Mouse (Mus musculus): ENCODE results near the gene Gm5108. TPM values are rescaled to one million over a fixed set of nuclear protein-coding genes. Genes with fewer than 3 reads are reported as not detected.
A peak's percentile ranks its signal among the peaks of the same experiment; 100 is the strongest.

Gm5108 gene
- not detected for total RNA-seq (2021)
- long read RNA-seq, experiment 1, result 0 reads
- long read RNA-seq, experiment 2, result 0 reads

- DNase-seq (ENCODE audit: low spot score in 2 of 2), result no peak
- H3K27ac ChIP-seq, result no peak within 1 kb of the TSS
- TF ChIP-seq CTCF (conservative IDR thresholded peaks at IDR 0.05), result no peak
Measured at GRCm38 (mm10) chr5:67941369-67941768, at the start of gene Gm5108. Gene Gm5108, plus strand, starts transcription at chr5:67941669.

GRCm38 (mm10) chr5:67898921-67899320 lies 42.5 kb upstream of the Gm5108 start:
- Histone ChIP-seq H3K27ac (no peak overlapping the region), H3K4me3 (no peak overlapping the region)
- no peak for DNase-seq (ENCODE audit: low spot score in 2 of 2)
- TF ChIP-seq CTCF (conservative IDR thresholded peaks at IDR 0.05), result no peak

More at GRCm38 (mm10) chr5:67941369-67941768, at the start of gene Gm5108:
- H3K4me3 ChIP-seq, result no peak within 1 kb of the TSS

GRCm38 (mm10) chr5:67904555-67904954 lies 36.9 kb upstream of the Gm5108 start:
- no peak overlapping the region for H3K4me3 ChIP-seq
- no peak overlapping the region for H3K27ac ChIP-seq
- no peak for DNase-seq (ENCODE audit: low spot score in 2 of 2)
- no peak for TF ChIP-seq CTCF (conservative IDR thresholded peaks at IDR 0.05)

DNA sequence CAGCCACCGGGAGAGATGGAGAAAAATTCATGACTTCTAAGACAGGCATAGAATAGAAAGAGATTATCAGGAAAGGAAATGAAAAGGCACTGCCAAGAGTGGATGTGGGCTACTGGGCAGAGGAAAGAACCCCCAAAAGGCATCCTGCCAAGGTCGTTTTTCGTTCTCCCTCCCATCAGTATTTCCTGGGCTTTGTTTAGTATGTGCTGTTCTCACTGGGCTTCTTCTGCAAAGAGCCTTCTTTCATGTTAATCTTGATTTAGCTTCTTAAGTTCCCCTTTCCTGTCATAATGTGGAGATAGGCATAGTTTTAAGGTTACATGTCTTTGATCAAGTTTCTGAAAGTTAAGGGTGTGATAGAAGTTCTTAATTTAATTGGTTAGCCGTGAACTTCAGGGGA lies 10.9 kb upstream of the Gm5108 start:
- Histone ChIP-seq H3K4me3 (no peak overlapping the region), H3K27ac (no peak overlapping the region)
- no peak for DNase-seq (ENCODE audit: low spot score in 2 of 2)
- TF ChIP-seq CTCF (conservative IDR thresholded peaks at IDR 0.05), result no peak

DNA sequence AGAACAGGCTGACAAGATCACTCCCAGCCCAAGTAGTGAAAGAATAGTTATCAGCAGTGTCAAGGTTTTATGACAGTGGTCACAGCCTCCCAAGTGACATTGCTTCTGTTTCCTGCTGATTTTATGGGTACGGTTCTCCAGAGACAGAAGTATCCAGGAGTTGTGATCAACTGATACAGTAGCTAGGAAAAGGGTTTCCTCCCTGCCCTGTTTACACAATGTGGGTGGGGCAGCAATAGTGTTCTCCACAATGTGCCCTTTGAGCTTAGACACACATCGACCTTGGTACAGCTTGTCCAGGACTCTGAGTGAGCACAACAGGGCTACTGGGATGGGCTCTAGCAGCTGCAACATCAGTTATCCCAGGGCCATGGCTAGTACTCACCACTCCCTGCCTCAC lies 9.8 kb upstream of the Gm5108 start:
- H3K27ac ChIP-seq, result no peak overlapping the region
- no peak overlapping the region for H3K4me3 ChIP-seq
- no peak for DNase-seq (ENCODE audit: low spot score in 2 of 2)
- TF ChIP-seq CTCF (conservative IDR thresholded peaks at IDR 0.05), result no peak

GRCm38 (mm10) chr5:67943199-67943598 lies 1.7 kb downstream of the Gm5108 start:
- no peak for TF ChIP-seq CTCF (conservative IDR thresholded peaks at IDR 0.05)

GRCm38 (mm10) chr5:67944074-67944785 lies 2.8 kb downstream of the Gm5108 start:
- no peak for TF ChIP-seq CTCF (conservative IDR thresholded peaks at IDR 0.05)
- DNase-seq (ENCODE audit: low spot score in 2 of 2), result no peak
- H3K27ac ChIP-seq, result no peak overlapping the region
- no peak overlapping the region for H3K4me3 ChIP-seq

More at GRCm38 (mm10) chr5:67943199-67943598, 1.7 kb downstream of the Gm5108 start:
- no peak for DNase-seq (ENCODE audit: low spot score in 2 of 2)
- Histone ChIP-seq H3K4me3 (no peak overlapping the region), H3K27ac (no peak overlapping the region)

- TF ChIP-seq CTCF (conservative IDR thresholded peaks at IDR 0.05), result no peak
- Histone ChIP-seq H3K4me3 (no peak within 1 kb of the TSS), H3K27ac (no peak within 1 kb of the TSS)
- DNase-seq (ENCODE audit: low spot score in 2 of 2), result no peak
Measured at GRCm38 (mm10) chr5:67946321-67946720, 4.9 kb downstream of the Gm5108 start, which contains the start of gene Gm21905. Gene Gm21905, minus strand, starts transcription at chr5:67946421.

DNA sequence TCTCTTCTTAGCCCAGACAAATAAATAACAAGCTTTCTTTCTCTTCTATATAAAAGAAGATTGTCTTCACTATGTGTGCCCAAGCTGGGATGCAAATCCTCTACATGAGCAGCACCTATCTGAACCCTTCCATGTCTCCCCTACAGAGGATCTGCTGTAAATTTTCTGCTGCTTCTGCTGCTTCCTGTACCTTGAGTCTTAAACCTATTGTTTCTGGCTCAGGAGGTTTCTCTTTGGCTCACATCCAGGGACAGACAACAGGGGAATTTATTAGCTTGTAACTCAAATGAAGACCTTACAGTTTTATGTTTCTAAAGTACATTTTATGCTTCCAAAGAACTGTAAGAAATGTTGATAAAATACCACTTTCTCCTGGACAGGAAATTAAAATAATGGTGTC lies 5.5 kb downstream of the Gm5108 start:
- DNase-seq (ENCODE audit: low spot score in 2 of 2), result no peak
- no peak overlapping the region for H3K27ac ChIP-seq
- H3K4me3 ChIP-seq, result no peak overlapping the region
- no peak for TF ChIP-seq CTCF (conservative IDR thresholded peaks at IDR 0.05)

DNA sequence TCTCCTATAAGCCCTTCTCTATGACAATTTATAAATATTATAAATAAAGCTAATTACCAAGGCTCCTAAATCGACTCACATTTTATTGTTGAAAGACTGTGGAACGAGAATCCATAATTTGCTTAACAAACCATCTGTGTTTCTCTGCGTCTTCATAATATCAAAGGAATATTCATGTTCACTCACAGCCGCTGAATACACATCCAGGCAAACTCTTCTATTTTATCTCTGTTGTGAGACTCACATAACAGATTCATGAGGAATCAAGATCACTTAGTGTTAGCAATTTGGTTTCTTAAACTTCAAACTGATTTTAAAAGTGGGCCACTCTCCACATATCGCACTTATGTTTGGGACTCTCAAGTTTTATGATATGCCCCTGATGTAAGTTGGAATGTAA lies 6.6 kb downstream of the Gm5108 start:
- peak in 1 of 2 experiments; percentile 5 for DNase-seq (ENCODE audit: low spot score in 2 of 2)
- H3K27ac ChIP-seq, result no peak overlapping the region
- no peak for TF ChIP-seq CTCF (conservative IDR thresholded peaks at IDR 0.05)
- no peak overlapping the region for H3K4me3 ChIP-seq

GRCm38 (mm10) chr5:67954097-67954496 lies 12.6 kb downstream of the Gm5108 start:
- TF ChIP-seq CTCF (conservative IDR thresholded peaks at IDR 0.05), result no peak
- H3K27ac ChIP-seq, result no peak overlapping the region
- H3K4me3 ChIP-seq, result no peak overlapping the region
- no peak for DNase-seq (ENCODE audit: low spot score in 2 of 2)

DNA sequence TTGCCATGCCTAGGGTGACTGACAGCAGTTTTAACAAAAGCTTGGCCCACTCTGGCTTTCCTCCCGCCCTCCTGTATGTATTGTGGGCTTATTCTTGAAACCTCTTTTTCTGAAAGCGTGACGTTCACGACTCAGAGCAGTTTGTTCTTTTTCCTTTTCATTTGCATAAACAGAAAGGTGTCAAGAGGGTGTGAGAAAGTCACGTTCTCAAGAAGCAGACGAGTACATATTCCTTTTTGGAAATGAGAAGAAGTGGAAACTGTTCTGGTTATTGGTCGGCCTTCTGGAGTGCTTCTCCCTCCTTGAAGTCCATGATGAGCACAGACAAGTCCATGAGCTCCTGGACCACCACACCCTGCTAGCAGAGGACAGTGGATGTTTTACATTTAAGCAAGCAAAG lies 14.0 kb downstream of the Gm5108 start:
- DNase-seq (ENCODE audit: low spot score in 2 of 2), result no peak
- no peak for TF ChIP-seq CTCF (conservative IDR thresholded peaks at IDR 0.05)
- Histone ChIP-seq H3K27ac (no peak overlapping the region), H3K4me3 (no peak overlapping the region)

GRCm38 (mm10) chr5:67961708-67962629 lies 20.5 kb downstream of the Gm5108 start:
- no peak for TF ChIP-seq CTCF (conservative IDR thresholded peaks at IDR 0.05)
- Histone ChIP-seq H3K27ac (no peak overlapping the region), H3K4me3 (no peak overlapping the region)
- DNase-seq (ENCODE audit: low spot score in 2 of 2), result no peak
